Mouse (Mus musculus) liver, adult 2 months (tissue): ENCODE data around the gene Map2k5.

Source experiments
- CTCF ChIP-seq: fragments of 200-500 bp; IDR thresholded peaks from 2 replicates; pipeline ENCODE4 v1.5.1; 2011; ENCODE audit warnings: low read depth, low read length, control low read depth
- POLR2A ChIP-seq: fragments of 200-500 bp; IDR thresholded peaks from 2 replicates; pipeline ENCODE4 v1.6.1; 2011; ENCODE audit warnings: low read length, control low read depth; ENCODE audit not compliant: insufficient read depth; ENCODE audit errors: extremely low read depth

GRCm38 (mm10) chr9:63150086-63150800 is 227.5 kb downstream of the Map2k5 start:
- TF ChIP-seq CTCF (no peak), POLR2A (no peak)
